Mouse (Mus musculus): ENCODE results near the gene Nxph2. TPM values are rescaled to one million over a fixed set of nuclear protein-coding genes. Genes with fewer than 3 reads are reported as not detected.
"Not testable (repeated sequence)": the region's sequence is repeated elsewhere in the genome, so short reads cannot be mapped to it uniquely, and the experiment has no call there.

Nxph2 gene
- total RNA-seq (2018; cell fraction: chromatin; rRNA removed): not detected
- not detected for total RNA-seq (2018; cell fraction: cytosol; rRNA removed)
- not detected for total RNA-seq (2018; cell fraction: nucleus; rRNA removed)
- not detected in 3 replicates for polyA plus RNA-seq (2018)

GRCm38 (mm10) chr2:23320746-23321585 lies at the start of gene Nxph2:
Nxph2 (plus strand) TSS chr2:23321246.
- Histone ChIP-seq H3K79me2 (ENCODE audit: inconsistent target) (no peaks in the 10 kb centered on the region), H3K4me3 (ENCODE audit: inconsistent target) (no peak within 1 kb of the TSS), H3K27ac (no peak within 1 kb of the TSS), H3K36me3 (ENCODE audit: inconsistent target) (no peaks in the 10 kb centered on the region)
- WGBS (ENCODE audit: missing documents): 8% methylated on average over 31 of the region's 31 CpGs

GRCm38 (mm10) chr2:23290991-23291390 lies 30.1 kb upstream of the Nxph2 start:
- not testable (repeated sequence) for H3K4me3 ChIP-seq (ENCODE audit: inconsistent target); H3K36me3 ChIP-seq (ENCODE audit: inconsistent target); H3K79me2 ChIP-seq (ENCODE audit: inconsistent target); H3K27ac ChIP-seq
- 76% methylated on average over 15 of the region's 19 CpGs for WGBS (ENCODE audit: missing documents)

GRCm38 (mm10) chr2:23314869-23315268 lies 6.2 kb upstream of the Nxph2 start:
- WGBS (ENCODE audit: missing documents): 0% methylated on average over 1 of the region's 1 CpGs
- H3K27ac ChIP-seq: no peak overlapping the region
- H3K36me3 ChIP-seq (ENCODE audit: inconsistent target): no peaks in the 10 kb centered on the region
- H3K4me3 ChIP-seq (ENCODE audit: inconsistent target): no peak overlapping the region
- H3K79me2 ChIP-seq (ENCODE audit: inconsistent target): no peaks in the 10 kb centered on the region

Other genes starting within 250 kb of the Nxph2 start
- gene Mastl, start 165.2 kb upstream of the Nxph2 start, polyA plus RNA-seq (2018): 0.39 to 2.7 TPM (median 2.0 TPM) in 3 replicates
- gene Yme1l1, start 164.9 kb upstream of the Nxph2 start, polyA plus RNA-seq (2018): 45.5 to 53.1 TPM (median 50.1 TPM) in 3 replicates
- not detected in 3 replicates for gene 4931423N10Rik, start 113.8 kb upstream of the Nxph2 start, polyA plus RNA-seq (2018)

All from macrophage (primary cell).